Mouse (Mus musculus): Measurements from ENCODE around the gene Epb41l1. TPM values are rescaled to one million over a fixed set of nuclear protein-coding genes. Genes with fewer than 3 reads are reported as not detected.
"Not testable (repeated sequence)": the region's sequence is repeated elsewhere in the genome, so short reads cannot be mapped to it uniquely, and the experiment has no call there.

The Epb41l1 gene
- total RNA-seq (2021): 10 to 100 TPM; 54.3 to 56.1 TPM
- long read RNA-seq, experiment 1, partial matches to known transcripts: 0 of 10 reads
- long read RNA-seq, experiment 1, other reads (novel, unspliced or antisense): 9 of 10 reads
- long read RNA-seq, experiment 2, full-length matches to known transcripts: 4 of 44 reads
- long read RNA-seq, experiment 2, partial matches to known transcripts: 1 of 44 reads
- long read RNA-seq, experiment 2, other reads (novel, unspliced or antisense): 39 of 44 reads

- DNase-seq (ENCODE audit: low spot score in 2 of 2): peak; percentile 30 to 37
Observed at GRCm38 (mm10) chr2:156420694-156421380, at the start of gene Epb41l1. TSS of gene Epb41l1 (plus strand) at chr2:156420909.

GRCm38 (mm10) chr2:156376956-156377355 is 43.8 kb upstream of the Epb41l1 start:
- DNase-seq (ENCODE audit: low spot score in 2 of 2): no peak

GRCm38 (mm10) chr2:156379929-156380328 is 40.8 kb upstream of the Epb41l1 start:
- no peak for DNase-seq (ENCODE audit: low spot score in 2 of 2)

GRCm38 (mm10) chr2:156381350-156381749 is 39.4 kb upstream of the Epb41l1 start:
- DNase-seq (ENCODE audit: low spot score in 2 of 2): no peak

- peak; percentile 43 to 48 for DNase-seq (ENCODE audit: low spot score in 2 of 2)
Observed at GRCm38 (mm10) chr2:156392461-156393154, 28.1 kb upstream of the Epb41l1 start.

GRCm38 (mm10) chr2:156393155-156393828 is 27.4 kb upstream of the Epb41l1 start:
- no peak for DNase-seq (ENCODE audit: low spot score in 2 of 2)

- no peak for DNase-seq (ENCODE audit: low spot score in 2 of 2)
Observed at GRCm38 (mm10) chr2:156394282-156394681, 26.4 kb upstream of the Epb41l1 start.

GRCm38 (mm10) chr2:156396096-156396495 is 24.6 kb upstream of the Epb41l1 start:
- no peak for DNase-seq (ENCODE audit: low spot score in 2 of 2)

GRCm38 (mm10) chr2:156397988-156398387 is 22.7 kb upstream of the Epb41l1 start:
- DNase-seq (ENCODE audit: low spot score in 2 of 2): no peak

GRCm38 (mm10) chr2:156399485-156399884 is 21.2 kb upstream of the Epb41l1 start:
- DNase-seq (ENCODE audit: low spot score in 2 of 2): no peak

- DNase-seq (ENCODE audit: low spot score in 2 of 2): no peak
Observed at GRCm38 (mm10) chr2:156401331-156401730, 19.4 kb upstream of the Epb41l1 start.

GRCm38 (mm10) chr2:156402036-156402435 is 18.7 kb upstream of the Epb41l1 start:
- no peak for DNase-seq (ENCODE audit: low spot score in 2 of 2)

- DNase-seq (ENCODE audit: low spot score in 2 of 2): no peak
Observed at GRCm38 (mm10) chr2:156406987-156407386, 13.7 kb upstream of the Epb41l1 start.

- no peak for DNase-seq (ENCODE audit: low spot score in 2 of 2)
Observed at GRCm38 (mm10) chr2:156408168-156408567, 12.5 kb upstream of the Epb41l1 start.

- DNase-seq (ENCODE audit: low spot score in 2 of 2): not testable (repeated sequence)
Observed at GRCm38 (mm10) chr2:156411348-156411747, 9.4 kb upstream of the Epb41l1 start.

GRCm38 (mm10) chr2:156414996-156415395 is 5.7 kb upstream of the Epb41l1 start:
- DNase-seq (ENCODE audit: low spot score in 2 of 2): no peak

GRCm38 (mm10) chr2:156415674-156416073 is 5.0 kb upstream of the Epb41l1 start:
- no peak for DNase-seq (ENCODE audit: low spot score in 2 of 2)

- DNase-seq (ENCODE audit: low spot score in 2 of 2): no peak
Observed at GRCm38 (mm10) chr2:156417194-156417593, 3.5 kb upstream of the Epb41l1 start.

- no peak for DNase-seq (ENCODE audit: low spot score in 2 of 2)
Observed at GRCm38 (mm10) chr2:156418467-156418866, 2.2 kb upstream of the Epb41l1 start.

GRCm38 (mm10) chr2:156420327-156420693 is 399 bp upstream of the Epb41l1 start:
- no peak for DNase-seq (ENCODE audit: low spot score in 2 of 2)

- DNase-seq (ENCODE audit: low spot score in 2 of 2): no peak
Observed at GRCm38 (mm10) chr2:156421381-156422110, 837 bp downstream of the Epb41l1 start.
